Mouse (Mus musculus): ENCODE results near the gene Bcas3.

DNA sequence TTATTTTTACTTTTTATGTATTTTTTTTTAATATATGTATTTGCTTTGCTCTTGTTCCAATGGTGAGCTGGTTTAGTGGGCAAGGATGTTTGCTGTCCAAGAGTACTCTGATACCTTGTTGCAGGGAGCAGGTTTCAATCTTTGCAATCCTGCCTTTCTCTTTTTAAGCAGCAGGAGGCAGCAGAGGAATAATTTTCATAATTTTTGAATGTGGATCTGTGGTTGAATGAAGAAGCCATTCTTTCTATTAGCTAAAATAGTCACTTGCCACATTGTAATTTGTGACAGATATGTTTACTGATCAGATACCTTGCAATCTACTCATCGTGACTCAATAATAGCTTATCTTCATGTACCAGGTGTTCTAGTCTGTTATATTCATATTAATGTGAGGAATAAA, 116.6 kb downstream of the Bcas3 start:
- TF ChIP-seq POLR2A (IDR thresholded peaks at IDR 0.05; ENCODE audit: low read depth, low read length) (no peak), CTCF (IDR thresholded peaks at IDR 0.05; ENCODE audit: extremely low read depth, insufficient read depth, insufficient read length, insufficient replicate concordance) (no peak)
